Comparison of ENCODE assay signal across 29 mouse cellular contexts in the genomic region with DNA sequence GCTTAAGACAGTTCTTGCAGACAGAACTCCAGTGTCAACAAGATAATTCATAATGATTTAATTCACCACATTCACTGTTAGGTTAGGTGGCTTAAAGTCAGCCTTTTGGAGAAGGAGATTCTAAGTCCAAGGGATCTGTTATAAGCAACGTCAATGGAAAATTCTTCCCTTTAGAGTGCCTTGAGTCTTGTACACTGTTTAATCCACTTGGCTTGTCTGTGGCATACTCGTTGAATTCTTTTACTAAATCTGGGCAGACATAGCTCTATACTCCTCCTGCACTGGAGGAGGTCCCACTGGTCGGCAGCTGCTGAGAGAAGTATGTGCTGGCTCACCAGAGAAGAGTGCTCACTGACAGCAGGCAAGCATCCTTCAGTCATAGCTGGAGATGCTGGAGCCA.
DNase-seq lines count a peak whose midpoint lies in the region; ATAC-seq and TF ChIP-seq lines count a peak whose summit lies in the region.
"Had no signal": no experiment of that assay in that cellular context is flagged by ENCODE, and none has a peak within 500 bp of the region (broad histone marks: within the 10 kb centered on the region; RNA-seq: fewer than 3 reads in every experiment).

No protein-coding gene starts in this region.

- H3K27me3 ChIP-seq in embryonic facial prominence, embryonic 14.5 days (replicated peaks; ENCODE audit: control insufficient read depth, insufficient read depth, low read length): no peaks in the 10 kb centered on the region
- H3K27me3 ChIP-seq in embryonic facial prominence, embryonic 10.5 days (replicated peaks; ENCODE audit: low read depth, poor library complexity, severe bottlenecking): no peaks in the 10 kb centered on the region
- no peaks in the 10 kb centered on the region for H3K27me3 ChIP-seq in intestine, embryonic 15.5 days (replicated peaks)
- no peaks in the 10 kb centered on the region for H3K27me3 ChIP-seq in intestine, postnatal 0 days (replicated peaks; ENCODE audit: control insufficient read depth, insufficient read depth, low read length)
- no peaks in the 10 kb centered on the region for H3K27me3 ChIP-seq in heart, embryonic 12.5 days (replicated peaks)
- H3K27me3 ChIP-seq: CH12.LX; hindbrain, embryonic 15.5 days; megakaryocyte, embryonic 14.5 days; midbrain, embryonic 12.5 days had no signal

- H3K36me3 ChIP-seq in embryonic facial prominence, embryonic 14.5 days (ENCODE audit: control insufficient read depth, insufficient read depth, low read length): no peaks in the 10 kb centered on the region
- H3K36me3 ChIP-seq in embryonic facial prominence, embryonic 10.5 days (replicated peaks): no peaks in the 10 kb centered on the region
- no peaks in the 10 kb centered on the region for H3K36me3 ChIP-seq in intestine, embryonic 15.5 days
- H3K36me3 ChIP-seq in intestine, postnatal 0 days (ENCODE audit: control insufficient read depth, insufficient read depth): no peaks in the 10 kb centered on the region
- H3K36me3 ChIP-seq in heart, embryonic 12.5 days: no peaks in the 10 kb centered on the region
- H3K36me3 ChIP-seq: hindbrain, embryonic 15.5 days; midbrain, embryonic 12.5 days had no signal

- 60% methylated on average over 3 of the region's 3 CpGs for WGBS in embryonic facial prominence, embryonic 14.5 days
- WGBS in embryonic facial prominence, embryonic 10.5 days: 76% methylated on average over 3 of the region's 3 CpGs
- WGBS in intestine, embryonic 15.5 days: 39% methylated on average over 3 of the region's 3 CpGs
- 54% methylated on average over 3 of the region's 3 CpGs for WGBS in intestine, postnatal 0 days
- 46% methylated on average over 3 of the region's 3 CpGs for WGBS in heart, embryonic 12.5 days

- H3K4me1 ChIP-seq in embryonic facial prominence, embryonic 14.5 days (ENCODE audit: control insufficient read depth, insufficient read depth, low read length): no peaks in the 10 kb centered on the region
- H3K4me1 ChIP-seq in embryonic facial prominence, embryonic 10.5 days: no peaks in the 10 kb centered on the region
- H3K4me1 ChIP-seq in intestine, embryonic 15.5 days (replicated peaks): no peaks in the 10 kb centered on the region
- no peaks in the 10 kb centered on the region for H3K4me1 ChIP-seq in intestine, postnatal 0 days (replicated peaks; ENCODE audit: control insufficient read depth, insufficient read depth, low read length)
- H3K4me1 ChIP-seq in heart, embryonic 12.5 days (replicated peaks): no peaks in the 10 kb centered on the region
- H3K4me1 ChIP-seq: hindbrain, embryonic 15.5 days; megakaryocyte, embryonic 14.5 days; midbrain, embryonic 12.5 days had no signal

- H3K9me3 ChIP-seq in embryonic facial prominence, embryonic 14.5 days (ENCODE audit: control insufficient read depth, low read length): no peaks in the 10 kb centered on the region
- H3K9me3 ChIP-seq in embryonic facial prominence, embryonic 10.5 days: no peaks in the 10 kb centered on the region
- no peaks in the 10 kb centered on the region for H3K9me3 ChIP-seq in intestine, embryonic 15.5 days
- no peaks in the 10 kb centered on the region for H3K9me3 ChIP-seq in intestine, postnatal 0 days (ENCODE audit: control insufficient read depth)
- no peaks in the 10 kb centered on the region for H3K9me3 ChIP-seq in heart, embryonic 12.5 days (replicated peaks)
- H3K9me3 ChIP-seq: hindbrain, embryonic 15.5 days; megakaryocyte, embryonic 14.5 days; midbrain, embryonic 12.5 days had no signal

- DNase-seq in embryonic facial prominence, embryonic 14.5 days (ENCODE audit: low spot score): peak; percentile 26
- DNase-seq in embryonic facial prominence, embryonic 10.5 days (ENCODE audit: low spot score): no peak
- peak; percentile 7 for DNase-seq in right cerebral cortex, postnatal 14 days
- DNase-seq in right cerebral cortex, postnatal 4 days: no peak
- DNase-seq in yolk sac, embryonic 10.5 days (ENCODE audit: low spot score): peak; percentile 7
- DNase-seq: adrenal gland, postnatal 10 days; cerebellum, adult 8-10 months; cerebellum, postnatal 25 days; gastrocnemius, postnatal 25 days; heart, adult 11 months; kidney, adult 8-10 months; kidney, postnatal 14 days; layer of hippocampus, adult 9-11 months; liver; lung, adult 2 months; retina, postnatal 1 day; thymus, adult 18-20 months; thymus, postnatal 25 days had no signal

- no peak overlapping the region for H3K27ac ChIP-seq in embryonic facial prominence, embryonic 14.5 days (replicated peaks; ENCODE audit: low read depth, low read length)
- no peak overlapping the region for H3K27ac ChIP-seq in embryonic facial prominence, embryonic 10.5 days (replicated peaks)
- H3K27ac ChIP-seq in intestine, embryonic 15.5 days: no peak overlapping the region
- H3K27ac ChIP-seq in intestine, postnatal 0 days (ENCODE audit: low read depth, low read length): no peak overlapping the region
- H3K27ac ChIP-seq in heart, embryonic 12.5 days (ENCODE audit: poor library complexity, severe bottlenecking): no peak overlapping the region
- H3K27ac ChIP-seq: hindbrain, embryonic 15.5 days; liver, embryonic 14.5 days; midbrain, embryonic 12.5 days had no signal

- no peak for ATAC-seq in embryonic facial prominence, embryonic 14.5 days (ENCODE audit: low read depth)
- ATAC-seq in intestine, embryonic 15.5 days: peak; percentile 51; the same call in 1 of the 2 replicates
- ATAC-seq in intestine, postnatal 0 days: no peak
- ATAC-seq in heart, embryonic 12.5 days (ENCODE audit: insufficient number of reproducible peaks, low FRiP score): no peak
- ATAC-seq: forebrain, embryonic 14.5 days; inflammation-experienced regulatory T-cells, adult 6 months had no signal

- H3K9ac ChIP-seq in embryonic facial prominence, embryonic 14.5 days (ENCODE audit: low read depth, low read length): no peak overlapping the region
- no peak overlapping the region for H3K9ac ChIP-seq in intestine, embryonic 15.5 days
- no peak overlapping the region for H3K9ac ChIP-seq in intestine, postnatal 0 days (ENCODE audit: low read depth, low read length)
- no peak overlapping the region for H3K9ac ChIP-seq in heart, embryonic 12.5 days
- H3K9ac ChIP-seq: hindbrain, embryonic 15.5 days; liver, embryonic 14.5 days; midbrain, embryonic 12.5 days had no signal

- H3K4me2 ChIP-seq in embryonic facial prominence, embryonic 14.5 days (ENCODE audit: low read depth, low read length): no peak overlapping the region
- H3K4me2 ChIP-seq in intestine, embryonic 15.5 days (replicated peaks): no peak overlapping the region
- H3K4me2 ChIP-seq in intestine, postnatal 0 days (replicated peaks; ENCODE audit: low read depth): no peak overlapping the region
- no peak overlapping the region for H3K4me2 ChIP-seq in heart, embryonic 12.5 days
- H3K4me2 ChIP-seq: heart, embryonic 11.5 days; hindbrain, embryonic 15.5 days; midbrain, embryonic 12.5 days had no signal

- H3K4me3 ChIP-seq in embryonic facial prominence, embryonic 14.5 days (ENCODE audit: low read depth, low read length): no peak overlapping the region
- no peak overlapping the region for H3K4me3 ChIP-seq in embryonic facial prominence, embryonic 10.5 days
- no peak overlapping the region for H3K4me3 ChIP-seq in intestine, embryonic 15.5 days (replicated peaks)
- no peak overlapping the region for H3K4me3 ChIP-seq in intestine, postnatal 0 days (ENCODE audit: low read depth, low read length)
- no peak overlapping the region for H3K4me3 ChIP-seq in heart, embryonic 12.5 days
- H3K4me3 ChIP-seq: hindbrain, embryonic 15.5 days; megakaryocyte, embryonic 14.5 days; midbrain, embryonic 12.5 days had no signal

- TF ChIP-seq CTCF in intestine, postnatal 0 days (IDR thresholded peaks at IDR 0.05; ENCODE audit: low read depth): no peak

Comparison
In these comparisons a context has a peak if more than half of its experiments do, and no peak if none do; other contexts are left out.
1. DNase-seq: peak in embryonic facial prominence, embryonic 14.5 days (single experiment), right cerebral cortex, postnatal 14 days (single experiment) and yolk sac, embryonic 10.5 days (single experiment); none in embryonic facial prominence, embryonic 10.5 days (single experiment) and right cerebral cortex, postnatal 4 days (single experiment).